Mouse (Mus musculus) liver, embryonic 11.5 days (tissue): Measurements from ENCODE around the gene Fstl1. TPM values are rescaled to one million over a fixed set of nuclear protein-coding genes. Genes with fewer than 3 reads are reported as not detected.

Source experiments
- ATAC-seq: fragments of 200-750 bp; cut with Nextera tagmentation; replicated peaks from 2 replicates; pipeline ENCODE4 v1.8.0; 2017; ENCODE audit warnings: moderate number of reproducible peaks, mild to moderate bottlenecking, moderate TSS enrichment, moderate library complexity; ENCODE audit not compliant: low FRiP score
- DNase-seq: peaks from one replicate; pipeline ENCODE4 v3.0.0-alpha.2; 2017; ENCODE audit warnings: low spot score
- H3K27ac ChIP-seq: fragments of 300-500 bp; sonication (generic); 2 replicates; pipeline ENCODE4 v1.5.1; 2014; ENCODE audit warnings: mild to moderate bottlenecking, low read depth, low read length, control low read depth
- H3K27me3 ChIP-seq: fragments of 300-500 bp; sonication (generic); replicated peaks from 2 replicates; pipeline ENCODE4 v1.6.1; 2014; ENCODE audit warnings: low read length, mixed read lengths; ENCODE audit not compliant: control insufficient read depth, insufficient read depth
- H3K36me3 ChIP-seq: fragments of 300-500 bp; sonication (generic); 2 replicates; pipeline ENCODE4 v1.6.1; 2014; ENCODE audit warnings: mild to moderate bottlenecking, low read length, moderate library complexity, mixed read lengths; ENCODE audit not compliant: control insufficient read depth, insufficient read depth
- H3K4me1 ChIP-seq: fragments of 300-500 bp; sonication (generic); replicated peaks from 2 replicates; pipeline ENCODE4 v1.6.1; 2014; ENCODE audit warnings: low read length, mixed read lengths; ENCODE audit not compliant: control insufficient read depth, insufficient read depth
- H3K4me2 ChIP-seq: fragments of 300-500 bp; sonication (generic); 2 replicates; pipeline ENCODE4 v1.6.1; 2014; ENCODE audit warnings: mild to moderate bottlenecking, control low read depth, moderate library complexity
- H3K4me3 ChIP-seq: fragments of 300-500 bp; sonication (generic); 2 replicates; pipeline ENCODE4 v1.5.1; 2014; ENCODE audit warnings: low read depth, low read length, control low read depth
- H3K9ac ChIP-seq: fragments of 300-500 bp; sonication (generic); 2 replicates; pipeline ENCODE4 v1.6.1; 2014; ENCODE audit warnings: low read depth, low read length, control low read depth
- H3K9me3 ChIP-seq: fragments of 300-500 bp; sonication (generic); 2 replicates; pipeline ENCODE4 v1.6.1; 2016; ENCODE audit warnings: low read length, inconsistent platforms, mixed read lengths; ENCODE audit not compliant: control insufficient read depth
- WGBS: fragments of 180-500 bp; shearing (Covaris S2); extraction: QIAGEN DNeasy Blood & Tissue Kit; methylation state at CpG from one replicate; pipeline ENCODE4 v1.1.7; 2014; 5-methylcytosine and 5-hydroxymethylcytosine counted together
- polyA plus RNA-seq: library from polyadenylated mRNA; unstranded; fragments of >200 nt; fragmentation: Nextera tagmentation; extraction: Ambion mirVana; gene quantifications from 2 replicates; pipeline ENCODE4 v1.2.1, GENCODE M21; 2014

Gene Fstl1
- polyA plus RNA-seq, 1 experiment from 2014 or later, result 118 TPM

DNA sequence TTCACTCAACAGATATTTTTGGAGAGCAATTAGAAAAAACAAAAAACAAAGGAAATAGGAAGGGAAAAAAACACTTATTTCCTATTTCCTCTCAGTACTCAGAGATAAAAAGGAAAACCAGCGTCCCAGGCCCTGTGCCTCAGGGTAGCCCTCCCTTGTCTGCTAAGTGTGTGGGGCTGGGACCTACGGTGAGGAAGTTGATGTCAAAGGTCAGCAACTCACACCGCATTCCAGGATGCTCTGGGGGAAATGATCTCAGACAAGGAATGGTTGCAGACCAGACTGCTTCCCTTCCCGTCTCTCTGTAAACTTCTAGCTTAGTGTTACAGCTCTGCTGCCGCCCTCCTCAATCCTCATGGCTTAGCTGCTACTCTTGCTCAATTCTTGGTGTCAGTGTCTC lies 74.7 kb downstream of the Fstl1 start:
- no peak for ATAC-seq
- Histone ChIP-seq H3K27ac (no peak overlapping the region), H3K9me3 (no peaks in the 10 kb centered on the region), H3K4me1 (peaks cover 3% of the 10 kb centered on the region; the same call in 1 of the 2 replicates), H3K36me3 (no peaks in the 10 kb centered on the region), H3K4me2 (no peak overlapping the region), H3K9ac (no peak overlapping the region), H3K27me3 (no peaks in the 10 kb centered on the region), H3K4me3 (no peak overlapping the region)
- 23% methylated on average over 5 of the region's 5 CpGs for WGBS
- DNase-seq, result no peak

DNA sequence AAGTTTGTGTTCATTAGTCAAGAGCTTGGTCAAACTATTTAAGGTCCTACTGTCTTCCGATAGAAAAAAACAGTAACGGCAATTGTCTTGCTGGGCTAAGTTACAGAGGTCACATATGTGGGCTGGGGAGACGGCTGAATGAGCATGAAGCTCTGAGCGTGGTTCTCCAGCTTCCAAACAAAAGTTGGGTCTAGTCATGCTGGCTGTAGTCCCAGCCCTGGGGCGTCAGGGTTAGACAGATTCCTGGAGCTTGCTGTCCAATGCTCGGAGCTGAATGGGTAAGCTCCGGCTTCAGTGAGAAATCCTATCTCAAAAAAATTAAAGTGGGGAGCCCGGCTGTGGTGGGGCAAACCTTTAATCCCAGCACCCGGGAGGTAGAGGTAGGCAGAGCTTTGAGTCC lies 76.6 kb downstream of the Fstl1 start:
- Histone ChIP-seq H3K27ac (no peak overlapping the region), H3K9ac (no peak overlapping the region), H3K27me3 (no peaks in the 10 kb centered on the region), H3K4me1 (peaks cover 3% of the 10 kb centered on the region; the same call in 1 of the 2 replicates), H3K36me3 (no peaks in the 10 kb centered on the region), H3K4me3 (no peak overlapping the region), H3K4me2 (no peak overlapping the region), H3K9me3 (no peaks in the 10 kb centered on the region)
- DNase-seq (no peak), ATAC-seq (no peak)
- WGBS, result 82% methylated on average over 9 of the region's 9 CpGs

- 64% methylated on average over 14 of the region's 14 CpGs for WGBS
- Histone ChIP-seq H3K27me3 (no peaks in the 10 kb centered on the region), H3K27ac (no peak overlapping the region), H3K4me2 (no peak overlapping the region), H3K4me1 (peaks cover 3% of the 10 kb centered on the region; the same call in 1 of the 2 replicates), H3K9me3 (no peaks in the 10 kb centered on the region), H3K9ac (no peak overlapping the region), H3K36me3 (no peaks in the 10 kb centered on the region), H3K4me3 (no peak overlapping the region)
- ATAC-seq (no peak), DNase-seq (no peak)
These were observed 77.4 kb downstream of the Fstl1 start for GRCm38 (mm10) chr16:37854054-37854453.

DNA sequence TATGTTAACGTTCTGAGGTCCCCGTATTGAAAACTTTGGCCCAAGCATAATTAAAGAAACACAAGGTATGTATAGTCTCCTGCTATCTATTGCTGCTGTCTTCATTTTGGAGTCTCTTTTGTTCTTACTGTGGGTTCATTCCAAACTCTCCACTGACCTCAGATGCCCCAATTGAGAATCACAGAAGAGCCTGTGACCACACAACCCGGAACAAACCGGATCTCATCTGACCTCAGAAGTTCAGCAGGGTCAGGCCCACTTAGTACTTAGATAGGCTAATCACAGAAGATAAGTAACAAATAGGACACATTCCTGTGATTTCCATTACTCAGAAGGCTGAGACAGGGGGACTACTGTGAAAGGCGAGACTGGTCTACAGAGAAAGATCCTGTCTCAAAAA lies 77.9 kb downstream of the Fstl1 start:
- Histone ChIP-seq H3K9ac (no peak overlapping the region), H3K9me3 (no peaks in the 10 kb centered on the region), H3K4me1 (peaks cover 3% of the 10 kb centered on the region; the same call in 1 of the 2 replicates), H3K27ac (no peak overlapping the region), H3K27me3 (no peaks in the 10 kb centered on the region), H3K4me3 (no peak overlapping the region), H3K36me3 (no peaks in the 10 kb centered on the region), H3K4me2 (no peak overlapping the region)
- ATAC-seq (no peak), DNase-seq (no peak)
- WGBS, result 41% methylated on average over 5 of the region's 5 CpGs

DNA sequence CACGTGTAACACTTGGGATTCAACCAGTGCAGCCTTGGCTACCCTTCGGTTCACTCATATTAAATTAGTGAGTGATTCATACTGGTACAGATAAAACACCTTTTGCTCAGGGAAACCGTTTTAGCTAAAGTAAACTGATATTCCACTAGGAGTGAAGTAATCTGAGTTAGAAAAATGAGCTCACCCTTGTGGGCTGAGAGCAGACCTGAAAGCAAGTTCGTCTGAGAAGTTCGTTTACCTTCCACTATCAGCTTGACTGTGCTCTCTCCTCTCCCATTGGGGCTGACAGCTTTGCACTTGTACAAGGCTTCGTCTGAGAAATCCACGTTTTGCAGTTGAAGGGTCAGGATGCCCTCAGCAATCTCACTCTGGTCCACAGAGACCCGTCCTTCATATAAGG lies 78.9 kb downstream of the Fstl1 start:
- 56% methylated on average over 8 of the region's 8 CpGs for WGBS

DNA sequence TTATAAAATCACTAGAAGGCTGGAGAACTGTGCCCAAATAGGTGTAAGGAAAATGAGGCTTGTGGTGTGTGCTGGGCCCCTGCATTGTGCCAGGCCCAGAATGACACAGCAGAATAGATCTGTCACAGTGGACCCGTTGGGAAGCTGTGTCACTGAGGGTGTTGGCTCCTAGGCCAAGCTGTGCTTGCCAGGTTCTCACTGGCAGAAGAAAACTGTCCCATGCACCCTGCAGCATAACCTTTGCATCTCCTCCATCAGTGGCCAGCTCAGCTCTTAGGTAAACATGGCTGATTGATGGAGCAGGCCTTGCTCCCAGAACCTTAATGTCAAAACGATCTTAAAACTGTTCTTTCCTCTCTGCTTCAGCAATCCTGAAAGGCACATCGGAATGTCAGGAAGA lies 79.7 kb downstream of the Fstl1 start:
- Histone ChIP-seq H3K4me2 (no peak overlapping the region), H3K36me3 (no peaks in the 10 kb centered on the region), H3K9me3 (no peaks in the 10 kb centered on the region), H3K27me3 (no peaks in the 10 kb centered on the region), H3K4me3 (no peak overlapping the region), H3K9ac (no peak overlapping the region), H3K4me1 (peaks cover 3% of the 10 kb centered on the region; the same call in 1 of the 2 replicates), H3K27ac (no peak overlapping the region)
- WGBS, result 52% methylated on average over 3 of the region's 3 CpGs
- ATAC-seq, result 0 out of 2 replicates have a peak, but pooled peaks have one; percentile 41
- no peak for DNase-seq

More for the DNA sequence above, 78.9 kb downstream of the Fstl1 start:
- H3K27ac ChIP-seq, result no peak overlapping the region
- no peak for DNase-seq
- H3K4me1 ChIP-seq, result peaks cover 3% of the 10 kb centered on the region; the same call in 1 of the 2 replicates
- H3K4me3 ChIP-seq, result no peak overlapping the region
- no peak for ATAC-seq
- no peaks in the 10 kb centered on the region for H3K27me3 ChIP-seq
- H3K9ac ChIP-seq, result no peak overlapping the region
- H3K9me3 ChIP-seq, result no peaks in the 10 kb centered on the region
- H3K4me2 ChIP-seq, result no peak overlapping the region
- no peaks in the 10 kb centered on the region for H3K36me3 ChIP-seq

GRCm38 (mm10) chr16:37857495-37857894 lies 80.8 kb downstream of the Fstl1 start:
- DNase-seq (no peak), ATAC-seq (no peak)
- no peak overlapping the region for H3K9ac ChIP-seq
- peaks cover 3% of the 10 kb centered on the region; the same call in 1 of the 2 replicates for H3K4me1 ChIP-seq
- H3K27ac ChIP-seq, result no peak overlapping the region
- H3K4me3 ChIP-seq, result no peak overlapping the region
- no peak overlapping the region for H3K4me2 ChIP-seq
- H3K27me3 ChIP-seq, result no peaks in the 10 kb centered on the region
- no peaks in the 10 kb centered on the region for H3K36me3 ChIP-seq
- 78% methylated on average over 8 of the region's 8 CpGs for WGBS
- H3K9me3 ChIP-seq, result no peaks in the 10 kb centered on the region

- H3K9ac ChIP-seq, result no peak overlapping the region
- no peaks in the 10 kb centered on the region for H3K36me3 ChIP-seq
- no peaks in the 10 kb centered on the region for H3K27me3 ChIP-seq
- H3K9me3 ChIP-seq, result no peaks in the 10 kb centered on the region
- no peak overlapping the region for H3K4me2 ChIP-seq
- ATAC-seq (no peak), DNase-seq (no peak)
- H3K4me3 ChIP-seq, result no peak overlapping the region
- peaks cover 3% of the 10 kb centered on the region; the same call in 1 of the 2 replicates for H3K4me1 ChIP-seq
- H3K27ac ChIP-seq, result no peak overlapping the region
- 84% methylated on average over 7 of the region's 7 CpGs for WGBS
These were observed 83.5 kb downstream of the Fstl1 start for GRCm38 (mm10) chr16:37860213-37860612.

- Histone ChIP-seq H3K4me2 (no peak within 1 kb of the TSS), H3K27me3 (no peaks in the 10 kb centered on the region), H3K4me3 (no peak within 1 kb of the TSS), H3K4me1 (peaks cover 3% of the 10 kb centered on the region; the same call in 1 of the 2 replicates), H3K36me3 (no peaks in the 10 kb centered on the region), H3K27ac (no peak within 1 kb of the TSS), H3K9me3 (no peaks in the 10 kb centered on the region), H3K9ac (no peak within 1 kb of the TSS)
- DNase-seq (no peak), ATAC-seq (no peak)
- WGBS, result 77% methylated on average over 7 of the region's 7 CpGs
These were observed 84.4 kb downstream of the Fstl1 start, which contains the start of gene Gm36028 for GRCm38 (mm10) chr16:37861029-37861428. Gene Gm36028 (minus strand): TSS chr16:37861146.
